Mouse (Mus musculus) stomach, embryonic 15.5 days (tissue): ENCODE measurements around the gene Mlip. TPM values are rescaled to one million over a fixed set of nuclear protein-coding genes. Genes with fewer than 3 reads are reported as not detected.
"Not testable (repeated sequence)": the region's sequence is repeated elsewhere in the genome, so short reads cannot be mapped to it uniquely, and the experiment has no call there.

ENCODE experiments used
- ATAC-seq: fragments of 200-750 bp; cut with Nextera tagmentation; 2 replicates; pipeline ENCODE4 v1.8.0; 2017; ENCODE audit warnings: low read depth, moderate number of reproducible peaks, moderate TSS enrichment; ENCODE audit not compliant: insufficient read depth, low FRiP score
- H3K27ac ChIP-seq: fragments of 300-500 bp; sonication (generic); 2 replicates; pipeline ENCODE4 v1.5.1; 2015; ENCODE audit warnings: mild to moderate bottlenecking, inconsistent platforms
- H3K27me3 ChIP-seq: fragments of 300-500 bp; sonication (generic); replicated peaks from 2 replicates; pipeline ENCODE4 v1.6.1; 2015; ENCODE audit warnings: inconsistent platforms
- H3K36me3 ChIP-seq: fragments of 300-500 bp; sonication (generic); 2 replicates; pipeline ENCODE4 v1.6.1; 2015; ENCODE audit warnings: inconsistent platforms
- H3K4me1 ChIP-seq: fragments of 300-500 bp; sonication (generic); 2 replicates; pipeline ENCODE4 v1.6.1; 2015; ENCODE audit warnings: inconsistent platforms
- H3K4me2 ChIP-seq: fragments of 300-500 bp; sonication (generic); 2 replicates; pipeline ENCODE4 v1.6.1; 2015; ENCODE audit warnings: mild to moderate bottlenecking, inconsistent platforms
- H3K4me3 ChIP-seq: fragments of 300-500 bp; sonication (generic); replicated peaks from 2 replicates; pipeline ENCODE4 v1.5.1; 2015; ENCODE audit warnings: inconsistent platforms
- H3K9ac ChIP-seq: fragments of 300-500 bp; sonication (generic); 2 replicates; pipeline ENCODE4 v1.6.1; 2015; ENCODE audit warnings: inconsistent platforms
- H3K9me3 ChIP-seq: fragments of 300-500 bp; sonication (generic); 2 replicates; pipeline ENCODE4 v1.6.1; 2016; ENCODE audit warnings: inconsistent platforms
- WGBS: fragments of 180-500 bp; shearing (Covaris S2); methylation state at CpG from one replicate; pipeline ENCODE4 v1.1.7; 2015; 5-methylcytosine and 5-hydroxymethylcytosine counted together
- polyA plus RNA-seq: library from polyadenylated mRNA; unstranded; fragments of >200 nt; fragmentation: Nextera tagmentation; extraction: Ambion mirVana; gene quantifications from 2 replicates; pipeline ENCODE4 v1.2.1, GENCODE M21; 2015

Mlip gene
- polyA plus RNA-seq, 1 experiment from 2014 or later: 0.59 TPM

GRCm38 (mm10) chr9:77161764-77162163 is 191.0 kb downstream of the Mlip start:
- no peak for ATAC-seq
- Histone ChIP-seq H3K9ac (no peak overlapping the region), H3K27ac (no peak overlapping the region), H3K4me1 (no peaks in the 10 kb centered on the region), H3K9me3 (no peaks in the 10 kb centered on the region), H3K36me3 (no peaks in the 10 kb centered on the region), H3K27me3 (no peaks in the 10 kb centered on the region), H3K4me2 (no peak overlapping the region), H3K4me3 (no peak overlapping the region)
- 62% methylated on average over 5 of the region's 5 CpGs for WGBS

GRCm38 (mm10) chr9:77160277-77160926 is 192.4 kb downstream of the Mlip start:
- Histone ChIP-seq H3K9me3 (no peaks in the 10 kb centered on the region), H3K27me3 (no peaks in the 10 kb centered on the region), H3K36me3 (no peaks in the 10 kb centered on the region), H3K27ac (no peak overlapping the region), H3K9ac (no peak overlapping the region), H3K4me3 (no peak overlapping the region), H3K4me2 (no peak overlapping the region), H3K4me1 (no peaks in the 10 kb centered on the region)
- 48% methylated on average over 4 of the region's 4 CpGs for WGBS
- ATAC-seq: no peak

GRCm38 (mm10) chr9:77148518-77149257 is 204.1 kb downstream of the Mlip start:
- Histone ChIP-seq H3K9me3 (no peaks in the 10 kb centered on the region), H3K4me1 (no peaks in the 10 kb centered on the region), H3K9ac (no peak overlapping the region), H3K36me3 (no peaks in the 10 kb centered on the region), H3K27ac (no peak overlapping the region), H3K4me2 (no peak overlapping the region), H3K4me3 (no peak overlapping the region), H3K27me3 (no peaks in the 10 kb centered on the region)
- 93% methylated on average over 3 of the region's 3 CpGs for WGBS
- ATAC-seq: no peak

- no peak for ATAC-seq
- Histone ChIP-seq H3K9me3 (no peaks in the 10 kb centered on the region), H3K9ac (no peak overlapping the region), H3K4me2 (no peak overlapping the region), H3K4me3 (no peak overlapping the region), H3K27me3 (no peaks in the 10 kb centered on the region), H3K36me3 (no peaks in the 10 kb centered on the region), H3K27ac (no peak overlapping the region), H3K4me1 (no peaks in the 10 kb centered on the region)
- WGBS: 94% methylated on average over 1 of the region's 1 CpGs
These were observed 233.0 kb downstream of the Mlip start for GRCm38 (mm10) chr9:77119735-77120134.

- Histone ChIP-seq H3K27me3 (no peaks in the 10 kb centered on the region), H3K36me3 (no peaks in the 10 kb centered on the region), H3K4me2 (no peak overlapping the region), H3K27ac (no peak overlapping the region), H3K4me3 (no peak overlapping the region), H3K9me3 (no peaks in the 10 kb centered on the region), H3K4me1 (no peaks in the 10 kb centered on the region), H3K9ac (no peak overlapping the region)
- ATAC-seq: no peak
- 69% methylated on average over 1 of the region's 1 CpGs for WGBS
These were observed 255.9 kb downstream of the Mlip start for GRCm38 (mm10) chr9:77096886-77097285.

GRCm38 (mm10) chr9:77083221-77083620 is 269.5 kb downstream of the Mlip start:
- ATAC-seq: not testable (repeated sequence)

GRCm38 (mm10) chr9:77071676-77072075 is 281.1 kb downstream of the Mlip start:
- Histone ChIP-seq H3K9ac (no peak overlapping the region), H3K27ac (no peak overlapping the region), H3K27me3 (no peaks in the 10 kb centered on the region), H3K4me3 (no peak overlapping the region), H3K36me3 (no peaks in the 10 kb centered on the region), H3K9me3 (no peaks in the 10 kb centered on the region), H3K4me2 (no peak overlapping the region), H3K4me1 (no peaks in the 10 kb centered on the region)
- ATAC-seq: no peak
- 64% methylated on average over 2 of the region's 2 CpGs for WGBS

More at GRCm38 (mm10) chr9:77083221-77083620, 269.5 kb downstream of the Mlip start:
- not testable (repeated sequence) for H3K9me3 ChIP-seq, H3K27ac ChIP-seq, H3K4me3 ChIP-seq, H3K4me2 ChIP-seq, H3K9ac ChIP-seq, H3K36me3 ChIP-seq, H3K27me3 ChIP-seq, H3K4me1 ChIP-seq
- WGBS: 70% methylated on average over 1 of the region's 1 CpGs

- Histone ChIP-seq H3K27me3 (no peaks in the 10 kb centered on the region), H3K4me2 (no peak overlapping the region), H3K36me3 (no peaks in the 10 kb centered on the region), H3K9ac (no peak overlapping the region), H3K4me3 (no peak overlapping the region), H3K27ac (no peak overlapping the region), H3K9me3 (no peaks in the 10 kb centered on the region), H3K4me1 (no peaks in the 10 kb centered on the region)
- ATAC-seq: no peak
- 68% methylated on average over 4 of the region's 4 CpGs for WGBS
These were observed 296.2 kb downstream of the Mlip start for GRCm38 (mm10) chr9:77056611-77057010.

GRCm38 (mm10) chr9:77054426-77055193 is 298.2 kb downstream of the Mlip start:
- no peak overlapping the region for H3K4me3 ChIP-seq
- no peaks in the 10 kb centered on the region for H3K9me3 ChIP-seq
- ATAC-seq: no peak
- no peak overlapping the region for H3K9ac ChIP-seq
- H3K4me2 ChIP-seq: no peak overlapping the region
- no peak overlapping the region for H3K27ac ChIP-seq
- no peaks in the 10 kb centered on the region for H3K4me1 ChIP-seq
- H3K27me3 ChIP-seq: no peaks in the 10 kb centered on the region
- WGBS: 82% methylated on average over 9 of the region's 9 CpGs
- H3K36me3 ChIP-seq: no peaks in the 10 kb centered on the region

Other genes starting within 250 kb of the Mlip start
- gene Lrrc1, start 191.9 kb upstream of the Mlip start, polyA plus RNA-seq: 17.3 and 17.5 TPM in 2 replicates